Mouse (Mus musculus): ENCODE data around the gene Kidins220. TPM values are rescaled to one million over a fixed set of nuclear protein-coding genes. Genes with fewer than 3 reads are reported as not detected.

Gene Kidins220
- polyA plus RNA-seq, 1 experiment from 2014 or later = 28.5 TPM

GRCm38 (mm10) chr12:25094621-25095521 lies 120.1 kb downstream of the Kidins220 start:
- under 1% methylated on average over 22 of the region's 22 CpGs for WGBS
- H3K9me3 ChIP-seq (ENCODE audit: control insufficient read depth, low read length) = no peaks in the 10 kb centered on the region
- no peaks in the 10 kb centered on the region for H3K27me3 ChIP-seq (replicated peaks; ENCODE audit: control insufficient read depth, insufficient read depth, low read length)
- ATAC-seq (replicated peaks; ENCODE audit: low FRiP score, low TSS enrichment, low read depth) (no peak), DNase-seq (ENCODE audit: low spot score) (peak; percentile 77)
- peaks cover 20% of the 10 kb centered on the region for H3K4me1 ChIP-seq (replicated peaks; ENCODE audit: control insufficient read depth, insufficient read depth, low read length)
- peak overlapping the region; percentile 74 for H3K27ac ChIP-seq (ENCODE audit: low read depth)
- H3K4me3 ChIP-seq (ENCODE audit: low read depth, low read length) = peak overlapping the region; percentile 94
- H3K9ac ChIP-seq (ENCODE audit: low read length) = peak overlapping the region; percentile 93
- H3K4me2 ChIP-seq (ENCODE audit: low read length) = peak overlapping the region; percentile 89
- H3K36me3 ChIP-seq (ENCODE audit: control insufficient read depth, insufficient read depth, low read length) = 0 out of 2 replicates have a peak, but pooled peaks cover 3% of the 10 kb centered on the region

- ATAC-seq (replicated peaks; ENCODE audit: low FRiP score, low TSS enrichment, low read depth) = no peak
- Histone ChIP-seq H3K36me3 (ENCODE audit: control insufficient read depth, insufficient read depth, low read length) (0 out of 2 replicates have a peak, but pooled peaks cover 3% of the 10 kb centered on the region), H3K4me2 (ENCODE audit: low read length) (peak overlapping the region; percentile 89), H3K27ac (ENCODE audit: low read depth) (peak overlapping the region; percentile 74), H3K4me1 (replicated peaks; ENCODE audit: control insufficient read depth, insufficient read depth, low read length) (peaks cover 20% of the 10 kb centered on the region), H3K4me3 (ENCODE audit: low read depth, low read length) (peak overlapping the region; percentile 94), H3K9me3 (ENCODE audit: control insufficient read depth, low read length) (no peaks in the 10 kb centered on the region), H3K27me3 (replicated peaks; ENCODE audit: control insufficient read depth, insufficient read depth, low read length) (no peaks in the 10 kb centered on the region), H3K9ac (ENCODE audit: low read length) (peak overlapping the region; percentile 93)
- WGBS = 0% methylated on average over 19 of the region's 19 CpGs
- DNase-seq (ENCODE audit: low spot score) = no peak
These were observed 120.8 kb downstream of the Kidins220 start for GRCm38 (mm10) chr12:25095538-25095937.

DNA sequence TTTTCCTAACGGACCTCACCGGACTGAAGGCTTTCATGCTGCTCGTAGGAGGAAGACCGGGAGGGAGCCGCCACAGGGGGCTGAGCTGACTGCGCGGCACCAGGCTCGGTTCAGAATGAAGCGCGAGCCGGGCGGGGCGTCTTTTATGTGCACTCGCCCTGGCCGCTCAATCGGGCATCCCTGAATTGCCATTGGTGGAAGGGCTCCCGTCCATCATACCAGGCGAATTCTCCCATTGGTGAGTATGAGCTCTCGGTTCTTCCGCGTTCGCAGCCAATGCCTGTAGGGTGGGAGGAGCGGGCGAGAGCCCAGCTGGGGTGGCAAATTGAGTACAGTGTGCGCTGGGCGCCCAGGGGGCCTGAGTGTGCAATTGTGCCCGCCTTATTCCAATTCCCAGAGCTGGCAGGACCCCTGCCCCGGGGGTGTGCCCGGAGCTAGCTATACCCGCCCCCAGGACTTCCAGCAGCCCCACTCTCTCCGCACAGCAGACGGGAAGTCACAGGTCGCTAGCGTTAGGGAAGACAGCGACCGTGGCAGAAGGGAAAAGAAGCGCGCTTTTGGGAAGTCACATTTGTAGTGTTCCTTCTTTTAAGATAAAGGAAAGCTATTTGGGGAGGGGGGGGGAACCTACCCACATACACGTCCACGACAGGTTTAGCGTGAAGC lies 121.4 kb downstream of the Kidins220 start:
- H3K36me3 ChIP-seq (ENCODE audit: control insufficient read depth, insufficient read depth, low read length) = 0 out of 2 replicates have a peak, but pooled peaks cover 3% of the 10 kb centered on the region
- no peaks in the 10 kb centered on the region for H3K27me3 ChIP-seq (replicated peaks; ENCODE audit: control insufficient read depth, insufficient read depth, low read length)
- WGBS = under 1% methylated on average over 41 of the region's 41 CpGs
- peak overlapping the region; percentile 94 for H3K4me3 ChIP-seq (ENCODE audit: low read depth, low read length)
- peaks cover 22% of the 10 kb centered on the region for H3K4me1 ChIP-seq (replicated peaks; ENCODE audit: control insufficient read depth, insufficient read depth, low read length)
- DNase-seq (ENCODE audit: low spot score) (peak; percentile 98), ATAC-seq (replicated peaks; ENCODE audit: low FRiP score, low TSS enrichment, low read depth) (peak; percentile 79)
- H3K9ac ChIP-seq (ENCODE audit: low read length) = peak overlapping the region; percentile 93
- H3K9me3 ChIP-seq (ENCODE audit: control insufficient read depth, low read length) = no peaks in the 10 kb centered on the region
- peak overlapping the region; percentile 99 for H3K27ac ChIP-seq (ENCODE audit: low read depth)
- H3K4me2 ChIP-seq (ENCODE audit: low read length) = peak overlapping the region; percentile 89

- H3K9me3 ChIP-seq (ENCODE audit: control insufficient read depth, low read length) = no peaks in the 10 kb centered on the region
- H3K36me3 ChIP-seq (ENCODE audit: control insufficient read depth, insufficient read depth, low read length) = 0 out of 2 replicates have a peak, but pooled peaks cover 3% of the 10 kb centered on the region
- peak overlapping the region; percentile 89 for H3K4me2 ChIP-seq (ENCODE audit: low read length)
- H3K27me3 ChIP-seq (replicated peaks; ENCODE audit: control insufficient read depth, insufficient read depth, low read length) = no peaks in the 10 kb centered on the region
- H3K9ac ChIP-seq (ENCODE audit: low read length) = peak overlapping the region; percentile 81
- peak overlapping the region; percentile 94 for H3K4me3 ChIP-seq (ENCODE audit: low read depth, low read length)
- DNase-seq (ENCODE audit: low spot score) = no peak
- H3K27ac ChIP-seq (ENCODE audit: low read depth) = peak overlapping the region; percentile 99
- ATAC-seq (replicated peaks; ENCODE audit: low FRiP score, low TSS enrichment, low read depth) = no peak
- WGBS = 3% methylated on average over 15 of the region's 15 CpGs
- peaks cover 28% of the 10 kb centered on the region for H3K4me1 ChIP-seq (replicated peaks; ENCODE audit: control insufficient read depth, insufficient read depth, low read length)
These were observed 121.9 kb downstream of the Kidins220 start for GRCm38 (mm10) chr12:25096640-25097051.

DNA sequence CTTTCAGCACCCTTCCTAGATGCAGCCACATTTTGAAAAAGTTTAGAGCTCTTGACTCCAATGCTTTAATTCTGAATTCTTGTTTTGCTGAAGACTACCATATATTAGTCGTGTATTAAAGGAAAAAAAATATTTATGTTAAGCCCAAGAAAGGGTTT lies 122.2 kb downstream of the Kidins220 start, which contains the start of gene Id2:
Id2 (minus strand) TSS at position 89 of the 158 bp plus-strand sequence.
- DNase-seq (ENCODE audit: low spot score) (no peak), ATAC-seq (replicated peaks; ENCODE audit: low FRiP score, low TSS enrichment, low read depth) (no peak)
- Histone ChIP-seq H3K9me3 (ENCODE audit: control insufficient read depth, low read length) (no peaks in the 10 kb centered on the region), H3K9ac (ENCODE audit: low read length) (peak within 1 kb of the TSS; percentile 93), H3K4me3 (ENCODE audit: low read depth, low read length) (peak within 1 kb of the TSS; percentile 94), H3K27me3 (replicated peaks; ENCODE audit: control insufficient read depth, insufficient read depth, low read length) (no peaks in the 10 kb centered on the region), H3K36me3 (ENCODE audit: control insufficient read depth, insufficient read depth, low read length) (0 out of 2 replicates have a peak, but pooled peaks cover 3% of the 10 kb centered on the region), H3K27ac (ENCODE audit: low read depth) (peak within 1 kb of the TSS; percentile 99), H3K4me1 (replicated peaks; ENCODE audit: control insufficient read depth, insufficient read depth, low read length) (peaks cover 28% of the 10 kb centered on the region), H3K4me2 (ENCODE audit: low read length) (peak within 1 kb of the TSS; percentile 89)
- WGBS = 3% methylated on average over 1 of the region's 1 CpGs

DNA sequence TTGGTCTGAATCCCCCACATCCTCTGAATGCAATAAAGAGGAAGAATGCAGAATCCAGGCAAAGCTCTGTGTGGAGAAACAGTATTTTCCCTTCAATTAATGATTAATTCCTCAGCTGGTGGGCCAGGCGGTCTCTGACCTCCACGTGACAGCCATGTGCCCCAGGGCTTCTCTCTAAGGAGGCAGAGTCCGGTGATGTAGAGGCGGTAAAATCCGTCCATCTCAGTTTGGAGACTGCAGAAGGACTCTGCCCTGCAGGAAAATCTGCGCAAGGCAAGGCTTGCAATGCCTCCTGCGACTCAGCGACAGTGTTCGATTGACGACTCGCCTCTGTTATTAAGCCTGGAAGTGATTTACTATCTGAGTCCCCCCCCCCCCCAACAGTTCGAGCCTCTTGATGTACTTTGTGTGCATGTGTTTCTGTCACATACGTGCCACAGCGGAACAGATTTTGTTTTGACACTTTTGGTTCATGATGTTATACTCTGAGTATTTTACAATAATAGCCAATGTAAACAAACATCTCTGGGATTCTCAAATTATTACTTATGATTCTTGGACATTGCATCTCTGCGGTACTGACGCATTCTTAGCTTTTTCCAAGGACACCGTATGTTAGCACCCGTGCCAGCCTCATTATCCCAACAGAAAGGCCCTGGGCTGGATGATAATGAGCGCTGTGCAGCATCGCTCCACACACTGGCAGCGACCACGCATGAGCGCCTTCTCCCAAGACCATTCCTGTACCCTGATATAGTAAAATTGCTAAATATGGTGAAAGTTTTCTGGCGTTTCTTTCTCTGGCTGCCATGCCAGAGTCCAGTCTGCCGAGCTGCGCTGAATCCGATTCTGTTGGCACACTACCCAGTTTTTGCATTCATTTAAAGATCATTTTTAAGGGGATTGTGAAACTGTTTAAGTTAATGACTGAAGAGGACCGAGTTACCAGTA lies 122.8 kb downstream of the Kidins220 start:
- 0 out of 2 replicates have a peak, but pooled peaks cover 3% of the 10 kb centered on the region for H3K36me3 ChIP-seq (ENCODE audit: control insufficient read depth, insufficient read depth, low read length)
- DNase-seq (ENCODE audit: low spot score) = peak; percentile 76
- no peak for ATAC-seq (replicated peaks; ENCODE audit: low FRiP score, low TSS enrichment, low read depth)
- H3K27me3 ChIP-seq (replicated peaks; ENCODE audit: control insufficient read depth, insufficient read depth, low read length) = no peaks in the 10 kb centered on the region
- H3K4me3 ChIP-seq (ENCODE audit: low read depth, low read length) = peak overlapping the region; percentile 94
- H3K27ac ChIP-seq (ENCODE audit: low read depth) = peak overlapping the region; percentile 99
- peak overlapping the region; percentile 81 for H3K9ac ChIP-seq (ENCODE audit: low read length)
- H3K9me3 ChIP-seq (ENCODE audit: control insufficient read depth, low read length) = no peaks in the 10 kb centered on the region
- peaks cover 26% of the 10 kb centered on the region for H3K4me1 ChIP-seq (replicated peaks; ENCODE audit: control insufficient read depth, insufficient read depth, low read length)
- H3K4me2 ChIP-seq (ENCODE audit: low read length) = peak overlapping the region; percentile 89
- 5% methylated on average over 28 of the region's 28 CpGs for WGBS

DNA sequence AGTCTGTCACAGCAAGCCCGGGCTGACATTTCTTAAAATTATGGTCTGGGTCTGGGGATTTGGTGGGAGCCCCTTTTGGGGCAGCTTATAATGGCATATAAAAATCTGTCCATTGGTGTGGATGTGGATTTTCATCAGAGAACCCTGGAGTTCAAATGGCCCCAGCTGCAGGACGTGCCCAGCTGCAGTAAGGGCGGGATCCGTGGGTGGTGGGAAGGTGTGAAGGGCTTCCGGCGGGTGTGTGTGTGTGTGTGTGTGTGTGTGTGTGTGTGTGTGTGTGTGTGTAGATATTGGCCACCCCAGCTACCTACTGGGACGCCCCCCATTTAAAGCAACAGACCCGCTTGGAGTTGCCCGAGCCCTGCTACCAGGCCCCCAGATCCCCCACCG lies 123.4 kb downstream of the Kidins220 start:
- H3K4me3 ChIP-seq (ENCODE audit: low read depth, low read length) = peak overlapping the region; percentile 94
- ATAC-seq (replicated peaks; ENCODE audit: low FRiP score, low TSS enrichment, low read depth) = no peak
- peak overlapping the region; percentile 99 for H3K27ac ChIP-seq (ENCODE audit: low read depth)
- 3% methylated on average over 10 of the region's 10 CpGs for WGBS
- no peaks in the 10 kb centered on the region for H3K9me3 ChIP-seq (ENCODE audit: control insufficient read depth, low read length)
- peak overlapping the region; percentile 81 for H3K9ac ChIP-seq (ENCODE audit: low read length)
- peaks cover 25% of the 10 kb centered on the region for H3K4me1 ChIP-seq (replicated peaks; ENCODE audit: control insufficient read depth, insufficient read depth, low read length)
- H3K36me3 ChIP-seq (ENCODE audit: control insufficient read depth, insufficient read depth, low read length) = 0 out of 2 replicates have a peak, but pooled peaks cover 3% of the 10 kb centered on the region
- peak overlapping the region; percentile 89 for H3K4me2 ChIP-seq (ENCODE audit: low read length)
- no peak for DNase-seq (ENCODE audit: low spot score)
- no peaks in the 10 kb centered on the region for H3K27me3 ChIP-seq (replicated peaks; ENCODE audit: control insufficient read depth, insufficient read depth, low read length)

All from intestine, embryonic 14.5 days (tissue).